Mouse (Mus musculus) forebrain, embryonic 12.5 days (tissue): ENCODE results near the gene Crtc1. TPM values are rescaled to one million over a fixed set of nuclear protein-coding genes. Genes with fewer than 3 reads are reported as not detected.

Source experiments
- ATAC-seq: fragments of 200-750 bp; cut with Nextera tagmentation; 2 replicates; pipeline ENCODE4 v1.8.0; 2017; ENCODE audit warnings: moderate TSS enrichment; ENCODE audit not compliant: low FRiP score
- H3K27ac ChIP-seq: fragments of 300-500 bp; sonication (generic); 2 replicates; pipeline ENCODE4 v1.5.1; 2016; ENCODE audit warnings: mild to moderate bottlenecking
- H3K27me3 ChIP-seq: fragments of 300-500 bp; sonication (generic); 2 replicates; pipeline ENCODE4 v1.6.1; 2016; ENCODE audit warnings: mild to moderate bottlenecking
- H3K36me3 ChIP-seq: fragments of 300-500 bp; sonication (generic); replicated peaks from 2 replicates; pipeline ENCODE4 v1.6.1; 2016; ENCODE audit warnings: mild to moderate bottlenecking
- H3K4me1 ChIP-seq: fragments of 300-500 bp; sonication (generic); 2 replicates; pipeline ENCODE4 v1.6.1; 2016
- H3K4me2 ChIP-seq: fragments of 300-500 bp; sonication (generic); 2 replicates; pipeline ENCODE4 v1.6.1; 2016; ENCODE audit warnings: mild to moderate bottlenecking, moderate library complexity
- H3K4me3 ChIP-seq: fragments of 300-500 bp; sonication (generic); replicated peaks from 2 replicates; pipeline ENCODE4 v1.5.1; 2016; ENCODE audit warnings: mild to moderate bottlenecking
- H3K9ac ChIP-seq: fragments of 300-500 bp; sonication (generic); 2 replicates; pipeline ENCODE4 v1.6.1; 2016; ENCODE audit warnings: mild to moderate bottlenecking
- H3K9me3 ChIP-seq: fragments of 300-500 bp; sonication (generic); 2 replicates; pipeline ENCODE4 v1.6.1; 2016
- WGBS: fragments of 180-500 bp; shearing (Covaris S2); methylation state at CpG from one replicate; pipeline ENCODE4 v1.1.7; 2016; 5-methylcytosine and 5-hydroxymethylcytosine counted together
- polyA plus RNA-seq: library from polyadenylated mRNA; unstranded; fragments of >200 nt; fragmentation: Nextera tagmentation; extraction: Ambion mirVana; gene quantifications from 2 replicates; pipeline ENCODE4 v1.2.1, GENCODE M21; 2016

Gene Crtc1
- polyA plus RNA-seq, 1 experiment from 2014 or later, result 18.3 TPM

GRCm38 (mm10) chr8:70460606-70461005 is 21.2 kb upstream of the Crtc1 start:
- no peak for ATAC-seq
- WGBS, result 82% methylated on average over 9 of the region's 9 CpGs
- H3K36me3 ChIP-seq, result no peaks in the 10 kb centered on the region; the same call in 1 of the 2 replicates

GRCm38 (mm10) chr8:70460199-70460598 is 20.8 kb upstream of the Crtc1 start:
- Histone ChIP-seq H3K9ac (no peak overlapping the region), H3K4me3 (no peak overlapping the region), H3K27ac (no peak overlapping the region), H3K9me3 (no peaks in the 10 kb centered on the region), H3K36me3 (no peaks in the 10 kb centered on the region; the same call in 1 of the 2 replicates), H3K4me1 (0 out of 2 replicates have a peak, but pooled peaks cover 5% of the 10 kb centered on the region), H3K4me2 (no peak overlapping the region), H3K27me3 (no peaks in the 10 kb centered on the region)
- WGBS, result 93% methylated on average over 5 of the region's 5 CpGs
- ATAC-seq, result no peak

More at GRCm38 (mm10) chr8:70460606-70461005, 21.2 kb upstream of the Crtc1 start:
- Histone ChIP-seq H3K27me3 (no peaks in the 10 kb centered on the region), H3K4me2 (no peak overlapping the region), H3K4me3 (no peak overlapping the region), H3K9ac (no peak overlapping the region), H3K9me3 (no peaks in the 10 kb centered on the region), H3K27ac (no peak overlapping the region), H3K4me1 (0 out of 2 replicates have a peak, but pooled peaks cover 5% of the 10 kb centered on the region)

- Histone ChIP-seq H3K4me1 (0 out of 2 replicates have a peak, but pooled peaks cover 5% of the 10 kb centered on the region), H3K9ac (no peak overlapping the region), H3K27me3 (no peaks in the 10 kb centered on the region), H3K27ac (no peak overlapping the region), H3K36me3 (no peaks in the 10 kb centered on the region; the same call in 1 of the 2 replicates), H3K9me3 (no peaks in the 10 kb centered on the region), H3K4me2 (no peak overlapping the region), H3K4me3 (no peak overlapping the region)
- 96% methylated on average over 2 of the region's 2 CpGs for WGBS
- no peak for ATAC-seq
Measured at GRCm38 (mm10) chr8:70459636-70460035, 20.3 kb upstream of the Crtc1 start.

DNA sequence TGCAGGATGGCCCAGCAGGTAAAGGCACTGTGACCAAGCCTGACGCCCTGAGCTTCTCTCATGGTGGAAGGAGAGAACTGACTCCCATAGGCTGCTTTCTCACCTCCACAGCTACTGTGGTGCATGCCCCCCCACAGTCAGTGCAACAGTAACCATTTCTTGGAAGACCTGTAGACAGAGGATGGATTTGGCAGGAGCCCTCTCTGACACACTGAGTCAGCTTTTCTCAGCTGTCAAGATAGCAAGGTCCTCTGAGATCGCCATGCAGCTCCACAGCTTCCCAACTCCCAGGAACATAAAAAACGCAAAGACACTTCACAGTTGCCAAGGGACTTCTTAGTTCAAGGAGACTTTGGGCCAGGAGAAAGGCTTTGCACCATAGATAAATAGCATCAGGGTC is 19.1 kb upstream of the Crtc1 start:
- no peaks in the 10 kb centered on the region for H3K9me3 ChIP-seq
- no peak overlapping the region for H3K4me3 ChIP-seq
- WGBS, result 83% methylated on average over 3 of the region's 3 CpGs
- H3K36me3 ChIP-seq, result no peaks in the 10 kb centered on the region
- H3K4me1 ChIP-seq, result 0 out of 2 replicates have a peak, but pooled peaks cover 2% of the 10 kb centered on the region
- ATAC-seq, result no peak
- no peaks in the 10 kb centered on the region for H3K27me3 ChIP-seq
- H3K9ac ChIP-seq, result no peak overlapping the region
- H3K27ac ChIP-seq, result no peak overlapping the region
- no peak overlapping the region for H3K4me2 ChIP-seq

DNA sequence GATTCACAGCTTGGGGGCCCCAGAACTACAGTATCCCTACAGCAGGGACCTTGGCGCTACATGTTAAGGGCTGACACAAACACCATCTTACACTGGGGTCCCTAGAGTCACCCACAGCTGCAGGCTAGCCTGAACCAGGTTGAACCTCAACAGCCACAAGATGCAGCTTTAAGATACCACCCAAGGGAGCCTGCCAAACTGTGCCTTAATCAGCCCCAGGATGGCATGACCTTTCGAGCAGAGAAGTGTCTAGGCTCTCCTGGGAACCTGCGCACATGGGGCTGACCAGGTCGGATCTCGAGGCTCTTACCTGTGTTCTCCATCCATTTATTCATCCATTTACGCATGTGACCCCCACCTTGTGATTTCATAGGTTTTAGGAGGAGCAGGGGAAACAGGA is 18.5 kb upstream of the Crtc1 start:
- no peaks in the 10 kb centered on the region for H3K9me3 ChIP-seq

DNA sequence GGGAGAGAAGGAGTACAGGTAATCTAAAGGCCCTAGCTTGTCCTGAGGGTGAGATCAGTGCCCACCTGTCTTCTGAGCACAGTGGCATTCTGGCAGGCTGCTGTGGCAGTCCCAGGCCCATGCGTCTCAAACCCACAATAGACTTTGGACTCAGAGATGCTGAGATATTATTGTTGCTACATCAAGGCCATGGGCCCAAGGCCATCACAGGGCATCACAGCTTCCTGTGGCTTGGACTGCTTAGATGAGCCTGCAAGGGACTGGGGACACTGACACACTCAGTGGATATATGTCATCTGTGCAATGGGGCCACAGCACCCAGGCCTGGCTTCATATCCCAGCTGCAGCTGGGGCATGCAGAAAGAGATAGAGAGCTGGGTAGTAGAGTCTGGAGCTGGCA is 17.6 kb upstream of the Crtc1 start:
- Histone ChIP-seq H3K27me3 (0 out of 2 replicates have a peak, but pooled peaks cover 4% of the 10 kb centered on the region), H3K9ac (no peak overlapping the region), H3K27ac (no peak overlapping the region), H3K4me1 (no peaks in the 10 kb centered on the region), H3K9me3 (no peaks in the 10 kb centered on the region), H3K4me2 (no peak overlapping the region), H3K4me3 (no peak overlapping the region), H3K36me3 (peaks cover 8% of the 10 kb centered on the region)
- 100% methylated on average over 1 of the region's 1 CpGs for WGBS
- ATAC-seq, result no peak

More for the DNA sequence above, 18.5 kb upstream of the Crtc1 start:
- Histone ChIP-seq H3K4me3 (no peak overlapping the region), H3K27ac (no peak overlapping the region), H3K27me3 (no peaks in the 10 kb centered on the region), H3K4me1 (no peaks in the 10 kb centered on the region), H3K9ac (no peak overlapping the region), H3K4me2 (no peak overlapping the region), H3K36me3 (no peaks in the 10 kb centered on the region)
- ATAC-seq, result no peak
- 89% methylated on average over 6 of the region's 6 CpGs for WGBS

- Histone ChIP-seq H3K4me2 (no peak overlapping the region), H3K27me3 (peaks cover 11% of the 10 kb centered on the region; the same call in 1 of the 2 replicates), H3K36me3 (peaks cover 32% of the 10 kb centered on the region), H3K9ac (no peak overlapping the region), H3K27ac (no peak overlapping the region), H3K9me3 (no peaks in the 10 kb centered on the region), H3K4me3 (no peak overlapping the region), H3K4me1 (no peaks in the 10 kb centered on the region)
- ATAC-seq, result no peak
- 93% methylated on average over 5 of the region's 5 CpGs for WGBS
Measured at GRCm38 (mm10) chr8:70453852-70454251, 14.5 kb upstream of the Crtc1 start.

DNA sequence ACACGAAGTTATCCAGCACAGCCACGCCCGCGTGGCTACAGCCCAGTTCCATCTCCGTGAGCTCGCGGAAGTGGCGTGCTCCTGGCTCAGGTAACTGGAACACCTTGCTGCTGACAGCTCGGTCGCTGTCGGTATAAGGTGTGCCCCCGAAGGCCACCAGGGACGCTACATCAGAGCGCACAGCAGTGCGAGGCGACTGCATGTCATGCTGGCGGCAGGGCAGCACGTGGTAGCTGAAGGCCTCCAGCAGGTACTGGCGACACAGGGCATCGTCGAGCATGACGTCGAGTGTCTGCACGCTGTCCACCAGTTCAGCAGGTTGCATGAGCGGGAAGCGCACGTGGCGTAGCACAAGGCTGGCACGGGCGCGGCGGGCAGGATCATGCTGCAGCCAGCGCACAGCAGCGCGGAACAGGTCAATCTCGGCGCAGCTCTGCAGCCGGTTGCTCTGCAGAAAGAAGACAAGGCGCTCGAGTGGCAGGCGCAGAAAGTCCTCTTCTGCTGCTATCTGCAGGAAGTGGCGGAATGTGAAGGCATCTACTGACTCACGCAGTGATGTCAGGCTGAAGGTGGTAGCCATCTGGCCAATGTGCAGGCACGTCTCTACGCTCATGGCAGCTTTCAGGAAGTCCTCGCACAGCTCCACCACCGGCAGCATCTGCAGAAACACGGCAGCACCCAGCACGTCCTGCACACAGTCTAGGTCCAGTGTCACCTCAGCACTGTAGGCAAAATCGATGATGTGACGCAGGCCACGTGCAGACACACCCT is 13.0 kb upstream of the Crtc1 start:
- Histone ChIP-seq H3K4me1 (no peaks in the 10 kb centered on the region), H3K27me3 (peaks cover 11% of the 10 kb centered on the region; the same call in 1 of the 2 replicates), H3K36me3 (peaks cover 32% of the 10 kb centered on the region), H3K4me3 (no peak overlapping the region), H3K27ac (no peak overlapping the region), H3K9me3 (no peaks in the 10 kb centered on the region), H3K4me2 (no peak overlapping the region), H3K9ac (no peak overlapping the region)
- no peak for ATAC-seq
- 69% methylated on average over 52 of the region's 52 CpGs for WGBS

- no peak overlapping the region for H3K27ac ChIP-seq
- H3K9me3 ChIP-seq, result no peaks in the 10 kb centered on the region
Measured at GRCm38 (mm10) chr8:70447639-70448420, 8.5 kb upstream of the Crtc1 start.

GRCm38 (mm10) chr8:70445988-70446387 is 6.6 kb upstream of the Crtc1 start:
- Histone ChIP-seq H3K4me1 (no peaks in the 10 kb centered on the region), H3K27me3 (peaks cover 8% of the 10 kb centered on the region; the same call in 1 of the 2 replicates), H3K27ac (no peak overlapping the region), H3K4me2 (no peak overlapping the region), H3K4me3 (no peak overlapping the region), H3K36me3 (peaks cover 13% of the 10 kb centered on the region), H3K9me3 (no peaks in the 10 kb centered on the region), H3K9ac (no peak overlapping the region)
- ATAC-seq, result no peak
- WGBS, result 70% methylated on average over 1 of the region's 1 CpGs

More at GRCm38 (mm10) chr8:70447639-70448420, 8.5 kb upstream of the Crtc1 start:
- WGBS, result 79% methylated on average over 19 of the region's 19 CpGs
- ATAC-seq, result no peak
- Histone ChIP-seq H3K4me3 (no peak overlapping the region), H3K36me3 (peaks cover 32% of the 10 kb centered on the region), H3K9ac (no peak overlapping the region), H3K27me3 (peaks cover 11% of the 10 kb centered on the region; the same call in 1 of the 2 replicates), H3K4me2 (no peak overlapping the region), H3K4me1 (no peaks in the 10 kb centered on the region)

DNA sequence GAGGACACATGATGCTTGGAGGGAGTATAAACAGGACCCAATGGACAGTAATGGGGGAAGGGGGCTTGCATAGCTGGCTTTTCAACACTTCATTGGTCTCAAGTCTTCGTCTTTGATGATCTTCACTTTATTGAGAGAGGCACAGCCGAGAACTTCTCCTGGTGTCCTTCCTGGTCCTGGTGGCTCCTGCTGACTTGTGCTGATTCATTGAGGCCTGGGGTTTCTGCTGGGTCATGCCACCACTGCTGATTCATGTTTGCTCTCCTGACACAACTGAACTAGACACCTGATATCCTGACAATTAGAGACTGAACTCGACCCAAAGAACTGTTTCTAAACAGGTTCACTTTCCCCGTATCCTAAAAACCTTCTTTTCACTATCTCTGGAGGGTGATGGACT is 3.9 kb upstream of the Crtc1 start:
- Histone ChIP-seq H3K27me3 (peaks cover 9% of the 10 kb centered on the region; the same call in 1 of the 2 replicates), H3K9ac (no peak overlapping the region), H3K27ac (no peak overlapping the region), H3K4me3 (no peak overlapping the region), H3K36me3 (no peaks in the 10 kb centered on the region), H3K4me1 (peaks cover 14% of the 10 kb centered on the region), H3K4me2 (no peak overlapping the region), H3K9me3 (no peaks in the 10 kb centered on the region)
- ATAC-seq, result no peak
- WGBS, result 83% methylated on average over 4 of the region's 4 CpGs

DNA sequence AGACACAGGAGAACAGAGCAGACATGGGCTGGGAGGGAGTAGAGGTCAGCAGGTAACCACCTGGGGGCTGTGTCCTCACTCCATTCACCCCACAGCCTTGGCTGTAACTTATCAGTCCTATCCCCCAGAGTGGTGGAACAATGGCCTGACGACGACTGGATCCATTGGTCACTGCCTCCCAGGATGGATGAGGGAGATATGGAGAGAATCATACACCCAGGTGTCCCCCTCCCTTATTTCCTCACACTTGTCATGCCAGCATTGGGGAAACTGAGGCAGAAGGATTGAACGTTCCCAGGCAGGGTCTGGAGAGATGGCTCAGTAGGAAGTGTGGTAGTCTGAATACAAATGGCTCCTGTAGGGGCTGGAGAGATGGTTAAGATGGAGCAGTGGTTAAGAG is 2.2 kb upstream of the Crtc1 start:
- 69% methylated on average over 3 of the region's 3 CpGs for WGBS
- no peaks in the 10 kb centered on the region for H3K36me3 ChIP-seq

More for the DNA sequence above, 2.2 kb upstream of the Crtc1 start:
- no peak overlapping the region for H3K27ac ChIP-seq
- H3K27me3 ChIP-seq, result peaks cover 9% of the 10 kb centered on the region; the same call in 1 of the 2 replicates
- peaks cover 19% of the 10 kb centered on the region for H3K4me1 ChIP-seq
- H3K4me3 ChIP-seq, result no peak overlapping the region
- no peak overlapping the region for H3K9ac ChIP-seq
- no peak for ATAC-seq
- H3K4me2 ChIP-seq, result no peak overlapping the region
- no peaks in the 10 kb centered on the region for H3K9me3 ChIP-seq
